Mouse (Mus musculus) large intestine, adult 2 months (tissue): ENCODE results near the gene Cxcr4. TPM values are rescaled to one million over a fixed set of nuclear protein-coding genes. Genes with fewer than 3 reads are reported as not detected.

ENCODE experiments used
- DNase-seq: peaks from one replicate; pipeline ENCODE4 v3.0.0-alpha.2; 2012; ENCODE audit warnings: low read depth, low spot score
- WGBS: fragments of 180-500 bp; shearing (Covaris S2); methylation state at CpG from one replicate; pipeline ENCODE4 v1.1.7; 2018; 5-methylcytosine and 5-hydroxymethylcytosine counted together
- polyA plus RNA-seq: library from polyadenylated mRNA; depleted of rRNA; stranded (reverse); fragments of >200 nt; gene quantifications from 2 replicates; pipeline ENCODE4 v1.2.3, GENCODE M21; 2012

Cxcr4 gene
- polyA plus RNA-seq, 1 experiment = 34.5 TPM

GRCm38 (mm10) chr1:128583279-128583872 is 8.7 kb downstream of the Cxcr4 start:
- WGBS = 33% methylated on average over 6 of the region's 6 CpGs
- DNase-seq = no peak

- DNase-seq = no peak
- WGBS = 67% methylated on average over 3 of the region's 3 CpGs
Measured at GRCm38 (mm10) chr1:128580321-128580720, 11.8 kb downstream of the Cxcr4 start.

GRCm38 (mm10) chr1:128578454-128578853 is 13.6 kb downstream of the Cxcr4 start:
- WGBS = 71% methylated on average over 2 of the region's 2 CpGs
- DNase-seq = no peak

GRCm38 (mm10) chr1:128575096-128575495 is 17.0 kb downstream of the Cxcr4 start:
- 84% methylated on average over 4 of the region's 4 CpGs for WGBS
- no peak for DNase-seq

GRCm38 (mm10) chr1:128571033-128571432 is 21.1 kb downstream of the Cxcr4 start:
- 55% methylated on average over 3 of the region's 3 CpGs for WGBS

GRCm38 (mm10) chr1:128569992-128570648 is 22.0 kb downstream of the Cxcr4 start:
- WGBS = 82% methylated on average over 17 of the region's 17 CpGs
- no peak for DNase-seq

More at GRCm38 (mm10) chr1:128571033-128571432, 21.1 kb downstream of the Cxcr4 start:
- no peak for DNase-seq

GRCm38 (mm10) chr1:128567224-128568197 is 24.6 kb downstream of the Cxcr4 start:
- WGBS = 81% methylated on average over 12 of the region's 12 CpGs
- DNase-seq = no peak

GRCm38 (mm10) chr1:128563905-128564304 is 28.2 kb downstream of the Cxcr4 start:
- 83% methylated on average over 3 of the region's 3 CpGs for whole genome bisulfite sequencing

GRCm38 (mm10) chr1:128561325-128561874 is 30.7 kb downstream of the Cxcr4 start:
- WGBS = 70% methylated on average over 9 of the region's 9 CpGs
- DNase-seq = no peak

More at GRCm38 (mm10) chr1:128563905-128564304, 28.2 kb downstream of the Cxcr4 start:
- no peak for DNase-seq

- no peak for DNase-seq
- whole genome bisulfite sequencing = 70% methylated on average over 14 of the region's 14 CpGs
Measured at GRCm38 (mm10) chr1:128560452-128561324, 31.4 kb downstream of the Cxcr4 start.

GRCm38 (mm10) chr1:128557953-128558352 is 34.1 kb downstream of the Cxcr4 start:
- 64% methylated on average over 4 of the region's 4 CpGs for WGBS
- no peak for DNase-seq

GRCm38 (mm10) chr1:128552545-128552944 is 39.5 kb downstream of the Cxcr4 start:
- DNase-seq = no peak

GRCm38 (mm10) chr1:128551743-128552397 is 40.2 kb downstream of the Cxcr4 start:
- WGBS = 40% methylated on average over 8 of the region's 8 CpGs
- no peak for DNase-seq

- WGBS = 61% methylated on average over 5 of the region's 5 CpGs
- DNase-seq = no peak
Measured at GRCm38 (mm10) chr1:128549442-128549841, 42.7 kb downstream of the Cxcr4 start.

GRCm38 (mm10) chr1:128549007-128549406 is 43.1 kb downstream of the Cxcr4 start:
- 62% methylated on average over 3 of the region's 3 CpGs for WGBS
- DNase-seq = no peak

- 56% methylated on average over 5 of the region's 5 CpGs for WGBS
- no peak for DNase-seq
Measured at GRCm38 (mm10) chr1:128548220-128548998, 43.7 kb downstream of the Cxcr4 start.

GRCm38 (mm10) chr1:128545672-128546071 is 46.4 kb downstream of the Cxcr4 start:
- DNase-seq = no peak
- 88% methylated on average over 6 of the region's 6 CpGs for WGBS

- 97% methylated on average over 2 of the region's 2 CpGs for WGBS
Measured at GRCm38 (mm10) chr1:128543137-128543536, 49.0 kb downstream of the Cxcr4 start.

More at GRCm38 (mm10) chr1:128543137-128543536, 49.0 kb downstream of the Cxcr4 start:
- DNase-seq = no peak
